Mouse (Mus musculus): ENCODE results near the gene Vwde.

Gene Vwde

DNA sequence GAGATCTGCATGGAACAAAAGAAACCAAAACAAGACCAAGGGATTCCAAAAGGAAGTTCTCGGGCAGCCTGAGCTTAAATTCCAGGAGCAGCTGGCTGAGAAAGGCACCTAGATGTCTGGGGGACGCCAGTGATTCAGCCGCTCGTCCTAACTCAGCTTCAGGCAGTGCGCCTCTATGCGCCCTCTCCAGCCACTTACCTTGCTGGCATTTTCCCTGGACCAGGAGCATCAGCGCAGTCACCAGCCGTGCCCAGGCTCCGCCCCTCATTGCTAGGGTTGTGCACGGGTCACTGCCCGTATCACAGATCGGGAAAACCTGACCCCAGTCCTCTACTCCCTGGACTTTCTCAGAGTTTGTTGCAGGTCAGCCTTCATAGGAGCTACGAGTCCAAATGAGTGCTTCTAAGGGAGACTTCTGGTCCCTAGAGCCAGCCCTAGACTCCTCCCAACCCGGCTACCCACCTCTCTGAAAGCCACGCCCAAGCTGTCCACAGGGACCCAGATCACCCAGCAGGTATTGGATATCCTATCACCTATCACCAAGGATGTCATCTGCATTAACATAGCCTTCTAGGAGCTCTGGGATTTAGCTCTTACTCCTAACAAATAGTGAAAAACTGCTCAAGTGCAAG is at the start of gene Vwde:
Gene Vwde, minus strand, starts transcription at position 370 of the 632 bp plus-strand sequence.
- no peak for DNase-seq (ENCODE audit: low read depth, low spot score)
- H3K27me3 ChIP-seq (ENCODE audit: control insufficient read depth, insufficient read depth, low read length, poor library complexity, severe bottlenecking): no peaks in the 10 kb centered on the region
- H3K36me3 ChIP-seq (ENCODE audit: control insufficient read depth, insufficient read depth, low read length, poor library complexity, severe bottlenecking): no peaks in the 10 kb centered on the region

GRCm38 (mm10) chr6:13255341-13255740 is 30.6 kb upstream of the Vwde start:
- no peak for DNase-seq (ENCODE audit: low read depth, low spot score)
- no peaks in the 10 kb centered on the region for H3K36me3 ChIP-seq (ENCODE audit: control insufficient read depth, insufficient read depth, low read length, poor library complexity, severe bottlenecking)
- H3K27me3 ChIP-seq (ENCODE audit: control insufficient read depth, insufficient read depth, low read length, poor library complexity, severe bottlenecking): no peaks in the 10 kb centered on the region

DNA sequence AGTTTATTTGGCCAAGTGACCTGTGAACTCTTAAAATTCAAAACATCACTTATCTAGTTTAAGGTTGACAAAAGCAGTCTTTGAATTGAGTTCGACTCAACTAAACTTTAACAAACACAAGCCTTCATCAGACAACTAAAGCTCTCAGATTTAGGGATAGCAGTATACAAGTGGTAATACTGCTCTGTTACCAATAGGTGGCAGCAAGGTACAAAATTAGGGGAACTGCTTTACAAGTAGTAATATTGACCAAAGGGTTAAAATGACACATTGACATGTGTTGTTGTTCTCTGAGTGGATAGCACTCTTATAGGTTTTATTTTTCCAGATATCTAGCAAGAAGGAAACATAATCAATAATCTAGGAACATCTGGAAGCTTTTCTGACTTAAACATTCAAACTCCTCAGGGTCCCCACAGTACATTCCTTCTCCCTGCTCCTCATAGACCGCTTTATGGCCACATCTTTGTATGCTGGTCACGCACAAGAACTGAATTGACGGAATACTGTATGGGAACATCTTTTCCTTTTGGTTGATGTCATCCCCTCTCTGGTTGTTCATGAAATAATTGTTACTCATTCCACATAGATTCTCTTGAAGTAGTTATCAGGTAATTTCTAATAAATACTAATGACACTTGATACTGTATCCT is 23.7 kb upstream of the Vwde start:
- Histone ChIP-seq H3K27me3 (ENCODE audit: control insufficient read depth, insufficient read depth, low read length, poor library complexity, severe bottlenecking) (no peaks in the 10 kb centered on the region), H3K36me3 (ENCODE audit: control insufficient read depth, insufficient read depth, low read length, poor library complexity, severe bottlenecking) (no peaks in the 10 kb centered on the region)
- DNase-seq (ENCODE audit: low read depth, low spot score): peak; percentile 16

DNA sequence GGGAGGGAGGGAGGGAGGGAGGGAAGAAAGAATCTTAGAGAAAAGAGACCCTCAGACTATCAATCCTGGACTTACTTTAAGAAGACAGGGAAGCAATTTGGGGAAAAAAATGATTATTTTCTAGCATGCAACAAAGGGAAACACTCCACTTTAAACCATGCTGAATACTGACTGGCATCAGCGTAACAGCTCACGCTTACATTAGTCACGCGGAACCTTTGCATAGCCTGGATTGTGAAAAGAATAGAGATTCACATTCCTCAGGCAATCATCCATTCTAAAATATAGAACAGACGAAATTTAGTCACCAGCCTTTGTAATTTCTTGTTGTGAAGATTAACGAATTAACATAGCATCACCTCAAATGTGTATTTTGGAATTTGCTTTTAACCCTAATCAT is 18.6 kb downstream of the Vwde start:
- Histone ChIP-seq H3K27me3 (ENCODE audit: control insufficient read depth, insufficient read depth, low read length, poor library complexity, severe bottlenecking) (no peaks in the 10 kb centered on the region), H3K36me3 (ENCODE audit: control insufficient read depth, insufficient read depth, low read length, poor library complexity, severe bottlenecking) (no peaks in the 10 kb centered on the region)
- DNase-seq (ENCODE audit: low read depth, low spot score): no peak

DNA sequence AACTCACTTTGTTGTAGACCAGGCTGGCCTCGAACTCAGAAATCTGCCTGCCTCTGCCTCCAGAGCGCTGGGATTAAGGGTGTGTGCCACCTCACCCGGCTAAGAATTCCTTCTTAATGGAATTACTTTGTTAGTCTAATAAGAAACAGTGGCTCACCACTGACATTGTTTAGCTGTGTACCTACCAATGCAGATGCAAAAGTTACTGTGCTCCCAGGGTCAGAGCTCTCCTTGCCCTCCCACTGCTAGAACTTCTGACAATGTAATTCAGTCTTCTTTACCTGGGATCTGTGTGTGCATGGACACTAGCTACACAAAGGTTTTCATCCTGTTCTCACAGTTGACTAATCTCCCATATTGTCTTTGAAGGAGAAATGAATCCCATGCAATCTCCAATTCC is 27.3 kb downstream of the Vwde start:
- Histone ChIP-seq H3K27me3 (ENCODE audit: control insufficient read depth, insufficient read depth, low read length, poor library complexity, severe bottlenecking) (no peaks in the 10 kb centered on the region), H3K36me3 (ENCODE audit: control insufficient read depth, insufficient read depth, low read length, poor library complexity, severe bottlenecking) (no peaks in the 10 kb centered on the region)
- DNase-seq (ENCODE audit: low read depth, low spot score): no peak

- DNase-seq (ENCODE audit: low read depth, low spot score): no peak
- Histone ChIP-seq H3K36me3 (ENCODE audit: control insufficient read depth, insufficient read depth, low read length, poor library complexity, severe bottlenecking) (no peaks in the 10 kb centered on the region), H3K27me3 (ENCODE audit: control insufficient read depth, insufficient read depth, low read length, poor library complexity, severe bottlenecking) (no peaks in the 10 kb centered on the region)
Observed at GRCm38 (mm10) chr6:13186836-13187235, 37.9 kb downstream of the Vwde start.

- no peak for DNase-seq (ENCODE audit: low read depth, low spot score)
- H3K36me3 ChIP-seq (ENCODE audit: control insufficient read depth, insufficient read depth, low read length, poor library complexity, severe bottlenecking): no peaks in the 10 kb centered on the region
- no peaks in the 10 kb centered on the region for H3K27me3 ChIP-seq (ENCODE audit: control insufficient read depth, insufficient read depth, low read length, poor library complexity, severe bottlenecking)
Observed at GRCm38 (mm10) chr6:13180061-13180460, 44.7 kb downstream of the Vwde start.

- no peaks in the 10 kb centered on the region for H3K36me3 ChIP-seq (ENCODE audit: control insufficient read depth, insufficient read depth, low read length, poor library complexity, severe bottlenecking)
- no peaks in the 10 kb centered on the region for H3K27me3 ChIP-seq (ENCODE audit: control insufficient read depth, insufficient read depth, low read length, poor library complexity, severe bottlenecking)
- no peak for DNase-seq (ENCODE audit: low read depth, low spot score)
Observed at GRCm38 (mm10) chr6:13169459-13170150, 55.2 kb downstream of the Vwde start.

DNA sequence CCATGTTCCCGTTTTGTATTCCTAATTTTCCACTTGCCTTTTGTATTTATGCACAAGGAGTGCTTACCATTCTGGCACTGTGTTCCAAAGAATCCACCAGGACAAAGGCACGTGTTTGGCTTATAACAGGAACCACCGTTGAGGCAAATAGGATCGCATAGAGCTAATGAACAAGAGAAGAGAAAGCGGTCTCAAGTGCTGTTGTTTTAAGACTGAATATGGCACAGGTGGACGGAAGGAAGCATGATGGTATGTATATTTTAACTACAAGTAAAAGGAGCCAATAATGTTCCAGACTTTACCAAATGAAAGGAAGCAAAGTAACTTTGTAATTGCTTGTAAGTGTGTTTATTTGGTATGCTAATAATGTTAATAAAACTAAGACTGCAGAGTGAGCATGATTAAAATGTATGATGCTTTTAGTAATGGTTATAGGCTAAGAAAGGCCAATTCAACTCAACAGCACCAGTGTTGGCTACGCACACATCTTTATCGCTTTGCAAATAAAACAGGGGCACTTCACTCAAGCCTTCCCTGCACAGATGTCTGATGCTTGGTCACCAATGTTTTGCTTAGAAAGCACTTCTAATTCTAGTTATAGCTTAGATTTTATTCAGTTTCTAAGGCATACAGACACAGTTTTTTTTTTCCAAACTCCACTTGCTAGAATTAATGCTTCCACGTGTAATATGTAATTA is 58.4 kb downstream of the Vwde start:
- Histone ChIP-seq H3K36me3 (ENCODE audit: control insufficient read depth, insufficient read depth, low read length, poor library complexity, severe bottlenecking) (no peaks in the 10 kb centered on the region), H3K27me3 (ENCODE audit: control insufficient read depth, insufficient read depth, low read length, poor library complexity, severe bottlenecking) (no peaks in the 10 kb centered on the region)
- DNase-seq (ENCODE audit: low read depth, low spot score): no peak

- no peaks in the 10 kb centered on the region for H3K36me3 ChIP-seq (ENCODE audit: control insufficient read depth, insufficient read depth, low read length, poor library complexity, severe bottlenecking)
- DNase-seq (ENCODE audit: low read depth, low spot score): no peak
- H3K27me3 ChIP-seq (ENCODE audit: control insufficient read depth, insufficient read depth, low read length, poor library complexity, severe bottlenecking): no peaks in the 10 kb centered on the region
Observed at GRCm38 (mm10) chr6:13159437-13159836, 65.3 kb downstream of the Vwde start.

GRCm38 (mm10) chr6:13153888-13154697 is 70.7 kb downstream of the Vwde start:
- no peak for DNase-seq (ENCODE audit: low read depth, low spot score)
- Histone ChIP-seq H3K27me3 (ENCODE audit: control insufficient read depth, insufficient read depth, low read length, poor library complexity, severe bottlenecking) (no peaks in the 10 kb centered on the region), H3K36me3 (ENCODE audit: control insufficient read depth, insufficient read depth, low read length, poor library complexity, severe bottlenecking) (no peaks in the 10 kb centered on the region)

DNA sequence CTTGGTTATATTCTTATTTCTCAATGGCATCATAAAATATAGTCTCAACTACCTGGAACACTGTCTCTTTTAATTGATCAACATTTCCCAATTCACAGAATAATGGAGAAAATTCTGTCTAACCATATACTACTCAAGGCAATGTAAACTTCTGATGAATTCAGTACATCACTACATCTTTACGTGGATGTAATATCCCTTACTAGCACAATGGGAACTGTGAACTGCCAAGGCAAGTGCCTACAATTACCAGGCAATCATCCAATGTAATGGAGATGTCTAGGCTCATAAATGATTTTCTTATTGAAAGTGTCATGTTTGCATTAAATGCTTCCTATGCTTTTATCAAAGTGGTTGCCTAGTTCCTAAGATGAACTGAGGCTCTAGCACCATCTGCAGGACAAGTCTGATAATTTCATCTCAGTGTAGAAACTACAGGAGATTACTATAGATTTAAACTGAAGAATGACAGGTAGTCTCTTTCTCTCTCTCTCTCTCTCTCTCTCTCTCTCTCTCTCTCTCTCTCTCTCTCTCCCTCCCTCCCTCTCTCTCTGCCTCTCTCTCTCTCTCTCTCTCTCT is 72.6 kb downstream of the Vwde start:
- H3K36me3 ChIP-seq (ENCODE audit: control insufficient read depth, insufficient read depth, low read length, poor library complexity, severe bottlenecking): no peaks in the 10 kb centered on the region
- H3K27me3 ChIP-seq (ENCODE audit: control insufficient read depth, insufficient read depth, low read length, poor library complexity, severe bottlenecking): no peaks in the 10 kb centered on the region
- peak; percentile 43 for DNase-seq (ENCODE audit: low read depth, low spot score)

DNA sequence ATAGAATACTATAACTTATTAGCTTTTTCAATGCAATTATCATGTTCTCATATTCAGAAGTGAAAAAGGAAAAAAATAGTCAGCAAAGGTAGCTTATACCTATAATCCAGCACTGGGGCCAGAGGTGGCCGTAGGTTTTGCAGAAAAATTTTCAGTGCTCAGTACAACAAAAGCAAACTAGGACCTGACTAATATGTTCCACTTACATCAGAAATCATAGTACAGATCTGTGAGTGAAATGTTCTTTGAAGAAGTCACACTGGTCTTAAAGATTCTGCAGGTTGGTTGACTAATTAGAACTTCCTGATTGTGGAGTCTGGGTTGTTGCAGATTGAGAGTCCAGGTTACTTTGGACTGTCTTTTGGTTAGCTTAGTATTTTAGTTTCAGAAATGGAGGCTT is 87.5 kb downstream of the Vwde start:
- no peaks in the 10 kb centered on the region for H3K27me3 ChIP-seq (ENCODE audit: control insufficient read depth, insufficient read depth, low read length, poor library complexity, severe bottlenecking)
- no peak for DNase-seq (ENCODE audit: low read depth, low spot score)
- no peaks in the 10 kb centered on the region for H3K36me3 ChIP-seq (ENCODE audit: control insufficient read depth, insufficient read depth, low read length, poor library complexity, severe bottlenecking)

- Histone ChIP-seq H3K36me3 (ENCODE audit: control insufficient read depth, insufficient read depth, low read length, poor library complexity, severe bottlenecking) (no peaks in the 10 kb centered on the region), H3K27me3 (ENCODE audit: control insufficient read depth, insufficient read depth, low read length, poor library complexity, severe bottlenecking) (no peaks in the 10 kb centered on the region)
- no peak for DNase-seq (ENCODE audit: low read depth, low spot score)
Observed at GRCm38 (mm10) chr6:13108662-13109061, 116.1 kb downstream of the Vwde start.
